Comparison of ENCODE assay signal across 18 mouse cellular contexts in genomic region chr17:15231175-15231574, GRCm38 (mm10).
DNase-seq lines count a peak whose midpoint lies in the region; ATAC-seq and TF ChIP-seq lines count a peak whose summit lies in the region.
"Had no signal": no experiment of that assay in that cellular context is flagged by ENCODE, and none has a peak within 500 bp of the region (broad histone marks: within the 10 kb centered on the region; RNA-seq: fewer than 3 reads in every experiment).

No protein-coding gene starts in this region.

- in situ Hi-C loops in Patski (cut with MboI; ENCODE audit: low pct_unique_long_range_greater_than_20kb): no loop called here

- intact Hi-C loops in left cerebral cortex, adult 2 months (cut with DNase I): no loop called here
- intact Hi-C loops in left cerebral cortex, postnatal 25 days (cut with DNase I): no loop called here

- 88% methylated on average over 5 of the region's 5 CpGs for WGBS in forebrain, embryonic 11.5 days
- 70% methylated on average over 5 of the region's 5 CpGs for WGBS in forebrain, embryonic 14.5 days
- WGBS in kidney, embryonic 14.5 days: 69% methylated on average over 5 of the region's 5 CpGs

- no peak for ATAC-seq in forebrain, embryonic 11.5 days (replicated peaks; ENCODE audit: low FRiP score)
- no peak for ATAC-seq in forebrain, embryonic 14.5 days
- ATAC-seq in kidney, embryonic 14.5 days (ENCODE audit: low FRiP score, low TSS enrichment): no peak
- peak; percentile 55 for ATAC-seq in Patski
- ATAC-seq: inflammation-experienced regulatory T-cells, adult 6 months had no signal

- no peaks in the 10 kb centered on the region for H3K27me3 ChIP-seq in forebrain, embryonic 11.5 days (ENCODE audit: control insufficient read depth, insufficient read depth, low read length)
- H3K27me3 ChIP-seq in forebrain, embryonic 14.5 days (replicated peaks; ENCODE audit: control insufficient read depth, insufficient read depth, low read length): no peaks in the 10 kb centered on the region
- no peaks in the 10 kb centered on the region for H3K27me3 ChIP-seq in kidney, embryonic 14.5 days (ENCODE audit: control insufficient read depth, insufficient read depth, low read length)
- no peaks in the 10 kb centered on the region for H3K27me3 ChIP-seq in Patski
- H3K27me3 ChIP-seq: CH12.LX; forebrain, embryonic 12.5 days; hindbrain, embryonic 13.5 days; midbrain, embryonic 12.5 days had no signal

- CTCF ChIA-PET in Patski (lab: Charles Lee): interaction anchor here (1.6 kb wide), 1 partner anchor 17 kb away, joined by 4 read pairs; no protein-coding TSS in a partner anchor

- no peak overlapping the region for H3K4me2 ChIP-seq in forebrain, embryonic 11.5 days (ENCODE audit: low read depth, low read length, severe bottlenecking)
- no peak overlapping the region for H3K4me2 ChIP-seq in forebrain, embryonic 14.5 days (ENCODE audit: low read length)
- no peak overlapping the region for H3K4me2 ChIP-seq in kidney, embryonic 14.5 days (replicated peaks; ENCODE audit: low read depth, low read length)
- H3K4me2 ChIP-seq: forebrain, embryonic 12.5 days; hindbrain, embryonic 13.5 days; midbrain, embryonic 12.5 days had no signal

- no peaks in the 10 kb centered on the region for H3K36me3 ChIP-seq in forebrain, embryonic 11.5 days (ENCODE audit: control insufficient read depth, insufficient read depth, low read length)
- no peaks in the 10 kb centered on the region for H3K36me3 ChIP-seq in forebrain, embryonic 14.5 days (ENCODE audit: control insufficient read depth, insufficient read depth, low read length)
- no peaks in the 10 kb centered on the region for H3K36me3 ChIP-seq in kidney, embryonic 14.5 days (ENCODE audit: control insufficient read depth, insufficient read depth, low read length)
- H3K36me3 ChIP-seq: forebrain, embryonic 12.5 days; hindbrain, embryonic 13.5 days; midbrain, embryonic 12.5 days had no signal

- H3K27ac ChIP-seq in forebrain, embryonic 11.5 days (ENCODE audit: low read depth, low read length): no peak overlapping the region
- H3K27ac ChIP-seq in forebrain, embryonic 14.5 days (ENCODE audit: low read depth, low read length): no peak overlapping the region
- H3K27ac ChIP-seq in kidney, embryonic 14.5 days (ENCODE audit: low read depth, low read length): no peak overlapping the region
- H3K27ac ChIP-seq in left cerebral cortex, adult 2 months: no peak overlapping the region
- H3K27ac ChIP-seq: forebrain, embryonic 12.5 days; hindbrain, embryonic 13.5 days; liver, embryonic 14.5 days; midbrain, embryonic 12.5 days had no signal

- H3K9me3 ChIP-seq in forebrain, embryonic 11.5 days (ENCODE audit: control insufficient read depth, low read length): no peaks in the 10 kb centered on the region
- H3K9me3 ChIP-seq in forebrain, embryonic 14.5 days (replicated peaks; ENCODE audit: control insufficient read depth, low read length): no peaks in the 10 kb centered on the region
- H3K9me3 ChIP-seq in kidney, embryonic 14.5 days (ENCODE audit: control insufficient read depth, low read length): no peaks in the 10 kb centered on the region
- H3K9me3 ChIP-seq: forebrain, embryonic 12.5 days; hindbrain, embryonic 13.5 days; midbrain, embryonic 12.5 days had no signal

- no peak for TF ChIP-seq CTCF in Patski (IDR thresholded peaks at IDR 0.05)
- no peak for TF ChIP-seq CTCF in left cerebral cortex, adult 2 months (IDR thresholded peaks at IDR 0.05)

- no peaks in the 10 kb centered on the region for H3K4me1 ChIP-seq in forebrain, embryonic 11.5 days (replicated peaks; ENCODE audit: control insufficient read depth, insufficient read depth, low read length)
- no peaks in the 10 kb centered on the region for H3K4me1 ChIP-seq in forebrain, embryonic 14.5 days (ENCODE audit: control insufficient read depth, insufficient read depth, low read length)
- no peaks in the 10 kb centered on the region for H3K4me1 ChIP-seq in kidney, embryonic 14.5 days (ENCODE audit: control insufficient read depth, insufficient read depth, low read length)
- H3K4me1 ChIP-seq: forebrain, embryonic 12.5 days; hindbrain, embryonic 13.5 days; midbrain, embryonic 12.5 days had no signal

- H3K4me3 ChIP-seq in forebrain, embryonic 11.5 days (ENCODE audit: low read depth, low read length): no peak overlapping the region
- H3K4me3 ChIP-seq in forebrain, embryonic 14.5 days (ENCODE audit: low read depth, low read length): no peak overlapping the region
- no peak overlapping the region for H3K4me3 ChIP-seq in kidney, embryonic 14.5 days (ENCODE audit: low read length)
- H3K4me3 ChIP-seq in left cerebral cortex, adult 2 months: no peak overlapping the region
- H3K4me3 ChIP-seq: forebrain, embryonic 12.5 days; hindbrain, embryonic 13.5 days; midbrain, embryonic 12.5 days had no signal

- POLR2A ChIA-PET in Patski (lab: Charles Lee): interaction anchor here (0.7 kb wide), 1 partner anchor 67 kb away, joined by 3 read pairs; no protein-coding TSS in a partner anchor

- peak; percentile 26 for DNase-seq in forebrain, embryonic 11.5 days (ENCODE audit: low spot score)
- no peak for DNase-seq in forebrain, embryonic 14.5 days (ENCODE audit: low spot score)
- DNase-seq in kidney, adult 9 months: peak; percentile 30
- DNase-seq in Patski (ENCODE audit: low read depth, low spot score): no peak
- peak; percentile 15 to 37 for DNase-seq in kidney, postnatal 4 days
- no peak for DNase-seq in left cerebral cortex, adult 2 months (ENCODE audit: extremely low spot score in 1 of 2, low spot score in 2 of 2)
- DNase-seq in left cerebral cortex, postnatal 25 days (ENCODE audit: low spot score in 2 of 2): no peak
- DNase-seq: cerebellum, adult 9-10 months; embryo, embryonic 11 days; heart, adult 11 months; thymus, postnatal 14 days had no signal

- no peak overlapping the region for H3K9ac ChIP-seq in forebrain, embryonic 11.5 days (ENCODE audit: low read length)
- H3K9ac ChIP-seq in forebrain, embryonic 14.5 days (ENCODE audit: low read length): no peak overlapping the region
- H3K9ac ChIP-seq in kidney, embryonic 14.5 days (ENCODE audit: low read depth, low read length): no peak overlapping the region
- H3K9ac ChIP-seq: forebrain, embryonic 12.5 days; hindbrain, embryonic 13.5 days; liver, embryonic 14.5 days; midbrain, embryonic 12.5 days had no signal

Comparison
In these comparisons a context has a peak if more than half of its experiments do, and no peak if none do; other contexts are left out.
1. DNase-seq: peak in forebrain, embryonic 11.5 days (single experiment), kidney, adult 9 months (single experiment) and kidney, postnatal 4 days (2 of 2); none in forebrain, embryonic 14.5 days (single experiment), Patski (single experiment), left cerebral cortex, adult 2 months (0 of 2) and left cerebral cortex, postnatal 25 days (0 of 2).